Mouse (Mus musculus) MEL (cell line): ENCODE results near the gene Gclm.

Experiments
- CTCF ChIP-seq, 3 experiments: IDR thresholded peaks in 2 of 3; conservative IDR thresholded peaks in 1 of 3; 2 replicates each; pipeline ENCODE4 v1.5.1; 2011 to 2012; ENCODE audit warnings: low read length in 3 of 3, low read depth in 2 of 3, mild to moderate bottlenecking in 2 of 3, improper control_type of control experiment in 1 of 3, inconsistent platforms in 1 of 3, mixed read lengths in 1 of 3, moderate library complexity in 1 of 3; ENCODE audit not compliant: control insufficient read depth in 1 of 3, insufficient read depth in 1 of 3, poor library complexity in 1 of 3, severe bottlenecking in 1 of 3
- E2F4 ChIP-seq: IDR thresholded peaks from 2 replicates; pipeline ENCODE4 v1.6.1; 2011; ENCODE audit warnings: low read depth, low read length, improper control_type of control experiment, borderline replicate concordance
- EP300 ChIP-seq, 2 experiments: IDR thresholded peaks; 2 replicates each; pipeline ENCODE4 v1.6.1; 2011; ENCODE audit warnings: improper control_type of control experiment in 2 of 2, low read length in 2 of 2, low read depth in 1 of 2, mild to moderate bottlenecking in 1 of 2
- MAFK ChIP-seq: IDR thresholded peaks from 2 replicates; pipeline ENCODE4 v1.6.1; 2011; ENCODE audit warnings: low read depth, mild to moderate bottlenecking, low read length, improper control_type of control experiment, borderline replicate concordance
- MAX ChIP-seq: IDR thresholded peaks from 2 replicates; pipeline ENCODE4 v1.6.1; 2011; ENCODE audit warnings: low read length, improper control_type of control experiment
- NELFE ChIP-seq: IDR thresholded peaks from 2 replicates; pipeline ENCODE4 v1.6.1; 2011; ENCODE audit warnings: low read depth, low read length, improper control_type of control experiment
- POLR2A ChIP-seq, 2 experiments: IDR thresholded peaks; 2 replicates each; pipeline ENCODE4 v1.6.1; 2011 to 2012; ENCODE audit warnings: low read length in 2 of 2, mild to moderate bottlenecking in 2 of 2, control low read depth in 1 of 2, improper control_type of control experiment in 1 of 2, low read depth in 1 of 2, moderate library complexity in 1 of 2; ENCODE audit not compliant: control insufficient read depth in 1 of 2, insufficient read depth in 1 of 2, poor library complexity in 1 of 2
- RAD21 ChIP-seq: IDR thresholded peaks from 2 replicates; pipeline ENCODE4 v1.6.1; 2011; ENCODE audit warnings: mild to moderate bottlenecking, low read depth, low read length, improper control_type of control experiment
- TAL1 ChIP-seq: IDR thresholded peaks from 2 replicates; pipeline ENCODE4 v1.6.1; 2012; ENCODE audit warnings: mild to moderate bottlenecking, inconsistent platforms, low read length, moderate library complexity, mixed read lengths

- TF ChIP-seq POLR2A (IDR thresholded peaks at IDR 0.05; ENCODE audit: control insufficient read depth in 1 of 2, insufficient read depth in 1 of 2, low read depth in 1 of 2, low read length in 2 of 2, poor library complexity in 1 of 2) (no peak), CTCF (IDR thresholded peaks at IDR 0.05 in 2 of 3, conservative IDR thresholded peaks at IDR 0.05 in 1 of 3; ENCODE audit: control insufficient read depth in 1 of 3, insufficient read depth in 1 of 3, low read depth in 2 of 3, low read length in 3 of 3, poor library complexity in 1 of 3, severe bottlenecking in 1 of 3) (no peak), RAD21 (no peak), TAL1 (no peak), E2F4 (no peak), MAX (no peak), EP300 (IDR thresholded peaks at IDR 0.05; ENCODE audit: low read depth in 1 of 2, low read length in 2 of 2) (no peak), MAFK (no peak), NELFE (no peak)
Measured at GRCm38 (mm10) chr3:122307894-122308671, 62.7 kb downstream of the Gclm start.
